Mouse (Mus musculus) c-Kit-positive CD71-positive TER-119-negative erythroid progenitor cells, embryonic 14.5 days (primary cell): ENCODE data around the gene Aknad1.

Source experiments
- DNase-seq: peaks from one replicate; pipeline ENCODE4 v3.0.0-alpha.2; 2013; ENCODE audit warnings: low read depth

Gene Aknad1

DNA sequence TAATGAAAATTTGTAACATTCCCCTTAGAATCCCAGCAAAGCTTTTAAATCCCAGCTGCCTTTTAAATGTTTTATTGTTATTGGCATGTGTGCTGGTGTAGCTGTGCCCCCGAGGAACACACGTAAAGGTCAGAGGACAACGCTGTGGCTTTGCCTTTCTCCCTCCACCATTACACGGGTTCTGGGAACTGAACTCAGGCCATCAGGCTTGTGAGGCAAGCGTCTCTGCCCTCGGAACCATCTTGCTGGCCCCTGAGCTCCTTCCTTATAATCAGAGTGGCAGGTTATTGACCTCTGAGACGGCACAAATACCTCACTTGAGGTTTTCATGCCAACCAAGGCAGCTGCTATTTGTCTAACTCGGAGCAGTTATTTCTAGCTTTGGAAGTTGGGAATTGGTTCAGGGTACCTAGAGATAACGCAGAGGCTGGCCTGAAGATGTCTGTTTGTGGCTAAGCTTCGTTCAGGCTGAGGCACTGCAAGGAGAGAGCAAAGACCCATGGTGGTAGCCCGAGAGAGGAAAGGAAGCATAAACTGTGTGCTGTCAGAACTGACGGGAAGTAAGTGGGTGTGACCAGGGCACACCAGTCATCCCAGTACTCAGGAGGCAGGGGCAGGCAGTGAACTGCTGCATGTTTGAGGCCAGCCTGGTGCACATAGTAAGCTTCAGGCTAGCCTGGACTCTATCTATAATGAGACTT, 48.4 kb downstream of the Aknad1 start:
- no peak for DNase-seq

DNA sequence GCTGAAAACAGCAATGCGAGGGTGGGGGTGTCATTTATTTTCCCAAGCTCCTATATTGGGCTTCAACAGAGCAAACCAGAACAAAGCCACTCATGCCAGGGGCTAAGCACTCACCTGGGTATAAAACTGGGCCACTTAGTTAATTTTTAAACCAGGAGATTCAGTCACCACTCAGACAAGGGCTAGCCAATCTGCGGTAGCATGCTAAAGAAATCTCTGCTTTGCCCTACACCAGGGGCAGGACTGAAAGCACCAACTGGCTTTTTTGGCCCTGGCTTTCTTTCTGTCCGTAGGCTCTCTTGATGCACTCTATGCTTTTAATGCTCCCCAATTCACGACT, 49.0 kb downstream of the Aknad1 start:
- no peak for DNase-seq

DNA sequence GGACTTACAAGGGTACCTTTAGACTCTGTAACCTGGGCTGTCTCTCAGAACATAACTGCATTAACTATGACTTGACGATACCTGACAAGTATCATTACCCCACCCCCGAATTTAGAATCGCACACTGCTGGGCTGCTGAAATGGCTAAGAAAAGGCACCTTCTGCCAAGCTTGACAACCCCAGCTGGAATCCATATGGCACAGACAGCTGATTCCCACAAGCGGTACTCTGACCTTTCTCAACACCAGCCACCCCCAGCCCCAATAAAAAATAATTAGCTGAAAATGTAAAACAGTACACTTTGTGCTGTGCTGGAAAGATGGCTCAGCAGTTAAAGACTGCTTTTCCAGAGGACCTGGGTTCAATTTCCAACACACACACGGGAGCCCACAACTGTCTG, 49.8 kb downstream of the Aknad1 start:
- DNase-seq: no peak

DNA sequence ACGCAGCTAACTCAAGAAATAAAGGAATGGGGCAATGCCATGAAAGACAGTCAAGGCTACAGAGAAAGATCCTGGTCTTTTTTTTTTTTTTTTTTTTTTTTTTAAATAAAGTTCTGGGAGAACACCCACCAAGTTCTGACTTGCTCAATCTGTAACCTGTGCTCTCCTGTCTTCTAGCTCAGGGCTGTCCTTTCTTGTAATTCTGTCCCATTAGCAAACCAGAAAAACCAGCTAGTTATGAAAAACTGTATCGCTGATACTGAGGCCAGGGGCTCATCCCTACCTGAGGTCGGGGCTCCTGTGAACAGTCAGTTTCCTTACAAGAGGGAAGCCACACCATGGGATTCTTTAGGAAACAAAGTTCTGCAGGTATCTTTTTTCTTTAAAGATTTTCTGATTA, 51.0 kb downstream of the Aknad1 start:
- DNase-seq: no peak

DNA sequence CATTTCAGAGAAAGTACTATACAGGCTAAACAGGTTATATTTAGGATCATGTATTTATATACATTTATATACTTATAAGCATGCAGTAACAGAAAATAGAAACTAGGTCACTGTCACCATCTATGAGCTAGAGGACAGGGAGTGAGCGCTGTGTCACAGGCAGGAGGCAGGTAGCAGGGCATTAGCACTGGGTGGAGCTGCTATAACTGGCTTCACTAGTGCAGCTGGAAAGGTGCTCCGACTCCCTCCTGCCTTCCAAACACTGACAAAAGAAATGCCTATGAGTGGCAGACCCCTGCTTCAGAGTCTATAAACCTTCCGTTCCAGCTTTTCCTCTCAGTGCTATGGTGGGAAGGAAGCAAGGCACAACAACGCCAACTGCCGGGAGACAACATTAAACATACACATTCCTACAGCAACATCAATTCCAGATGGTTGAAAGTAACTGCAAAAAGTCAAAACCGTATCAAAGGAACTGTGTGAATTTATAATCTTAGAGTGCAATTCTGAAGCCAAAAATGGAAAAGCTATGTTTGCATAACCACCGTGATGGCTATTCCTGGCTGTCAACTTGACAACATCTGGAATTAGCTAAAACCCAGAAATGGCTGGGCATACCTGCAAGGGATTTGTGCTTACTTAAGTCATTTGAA, 51.7 kb downstream of the Aknad1 start:
- DNase-seq: no peak

DNA sequence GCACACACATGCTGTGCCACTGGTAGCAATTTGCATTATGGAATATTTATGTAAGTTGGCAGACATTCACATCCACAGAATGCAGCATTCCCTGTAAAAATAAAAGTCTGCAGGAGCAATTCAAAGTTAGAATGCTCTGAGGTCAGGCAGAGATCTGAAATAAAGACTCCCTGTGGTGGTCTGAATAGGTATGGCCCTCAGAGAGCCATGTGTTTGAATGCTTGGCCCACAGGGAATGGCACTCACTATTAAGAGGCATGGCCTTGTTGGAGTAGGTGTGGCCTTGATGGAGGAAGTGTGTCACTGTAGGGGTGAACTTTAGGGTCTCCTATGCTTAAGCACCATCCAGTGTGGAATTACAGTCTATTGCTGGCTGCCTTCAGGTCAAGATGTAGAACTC, 53.0 kb downstream of the Aknad1 start:
- DNase-seq: no peak

DNA sequence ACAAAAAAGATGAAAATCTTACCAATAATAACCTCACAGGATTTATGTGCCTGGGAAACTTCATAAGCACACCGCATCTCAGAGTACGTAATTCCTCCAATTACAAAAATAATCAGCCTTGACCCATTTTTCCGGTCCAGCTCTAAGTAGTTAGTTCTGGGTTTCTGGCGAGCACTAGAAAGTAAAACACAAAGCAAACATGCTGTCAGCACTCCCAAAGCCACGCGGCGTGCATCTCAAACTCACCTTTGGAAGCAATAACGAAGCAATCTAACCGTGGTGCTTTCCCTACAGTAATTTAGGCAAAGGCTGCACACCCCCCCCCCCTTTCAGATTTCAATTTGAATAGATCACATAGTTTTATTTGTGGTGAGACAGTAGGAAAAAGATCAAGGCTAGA, 55.3 kb downstream of the Aknad1 start:
- no peak for DNase-seq

DNA sequence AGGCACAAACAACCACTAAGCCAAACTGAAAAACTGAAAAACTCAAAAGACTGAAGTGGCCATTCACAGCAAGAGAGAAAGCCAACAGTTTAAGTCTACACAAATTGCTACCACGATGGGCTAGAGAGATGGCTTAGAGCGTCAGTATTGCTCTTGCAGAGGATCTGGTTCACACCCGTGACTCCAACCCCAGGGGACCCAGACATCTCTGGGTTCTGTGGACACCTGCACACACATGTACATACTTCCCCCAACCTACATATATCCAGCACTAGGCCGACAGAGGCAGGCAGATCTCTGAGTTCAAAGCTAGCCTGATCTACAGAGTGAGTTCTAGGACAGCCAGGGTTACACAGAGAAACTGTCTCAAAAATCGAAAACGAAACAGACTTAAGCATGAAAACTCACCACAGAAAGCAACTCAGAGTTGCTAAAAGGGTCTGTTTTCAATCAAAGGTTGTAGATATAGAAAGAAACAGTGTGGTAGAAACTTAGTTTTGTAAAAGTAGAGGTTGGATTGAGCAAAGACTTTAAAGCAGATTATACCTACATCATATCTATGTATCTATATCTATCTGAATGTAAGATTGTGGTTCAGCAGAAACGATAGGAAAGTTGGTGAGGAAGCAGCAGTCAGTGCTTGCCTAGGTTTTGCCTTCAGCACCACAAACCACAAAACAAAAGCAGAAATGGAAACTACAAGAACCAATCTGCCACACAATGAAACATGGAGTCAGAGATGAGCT, 56.3 kb downstream of the Aknad1 start:
- DNase-seq: no peak

DNA sequence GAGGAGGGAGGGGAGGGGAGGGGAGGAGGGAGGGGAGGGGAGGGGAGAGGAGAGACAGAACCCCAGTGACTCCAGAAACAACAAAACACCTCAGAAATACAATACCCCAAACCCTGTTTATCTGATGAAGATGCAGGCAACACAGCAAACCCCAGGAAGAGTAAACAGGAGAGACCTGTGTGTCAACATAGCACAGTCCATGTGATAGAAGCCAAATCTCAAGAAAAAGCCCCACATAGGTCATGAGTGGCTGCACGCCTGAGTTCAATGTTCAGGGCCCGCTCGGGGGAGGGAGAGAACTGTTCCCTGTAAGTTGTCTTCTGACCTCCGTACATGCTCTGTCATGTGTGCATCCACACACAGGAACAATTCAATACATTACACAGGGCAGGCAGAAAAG, 56.9 kb downstream of the Aknad1 start:
- no peak for DNase-seq

DNA sequence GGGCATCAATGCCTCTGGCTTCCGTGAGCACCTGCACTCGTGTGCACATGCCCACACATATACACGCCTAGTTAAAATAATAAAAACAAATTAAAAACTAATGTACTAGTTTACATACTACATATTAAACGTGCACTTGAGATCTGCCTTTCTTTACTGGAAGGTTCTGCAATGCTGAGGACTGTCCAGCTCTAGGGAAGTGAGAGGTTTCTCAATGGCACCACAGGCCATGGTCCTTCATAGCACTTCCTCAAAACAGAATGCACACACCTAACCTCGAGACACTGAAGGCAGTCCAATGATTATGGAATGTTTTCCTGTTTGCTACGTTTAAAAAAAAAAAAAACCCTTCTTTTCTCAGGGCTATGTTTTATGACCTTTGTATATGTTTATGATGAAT, 58.3 kb downstream of the Aknad1 start:
- DNase-seq: no peak

DNA sequence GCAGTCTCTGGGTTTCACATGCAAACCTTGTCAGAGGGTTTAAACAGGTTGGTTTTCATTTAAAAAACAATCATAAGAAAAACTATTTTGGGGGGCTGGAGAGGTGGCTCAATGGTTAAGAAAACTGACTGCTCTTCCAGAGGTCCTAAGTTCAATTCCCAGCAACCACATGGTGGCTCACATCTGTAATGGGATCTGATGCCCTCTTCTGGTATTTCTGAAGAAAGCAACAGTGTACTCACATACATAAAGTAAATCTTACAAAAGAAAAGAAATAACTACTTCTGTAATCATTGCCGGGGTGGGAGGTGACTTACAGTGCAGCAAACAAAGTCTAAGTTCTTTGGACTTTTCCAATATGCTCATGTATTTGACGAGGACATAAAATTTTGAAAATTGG, 58.9 kb downstream of the Aknad1 start:
- no peak for DNase-seq

DNA sequence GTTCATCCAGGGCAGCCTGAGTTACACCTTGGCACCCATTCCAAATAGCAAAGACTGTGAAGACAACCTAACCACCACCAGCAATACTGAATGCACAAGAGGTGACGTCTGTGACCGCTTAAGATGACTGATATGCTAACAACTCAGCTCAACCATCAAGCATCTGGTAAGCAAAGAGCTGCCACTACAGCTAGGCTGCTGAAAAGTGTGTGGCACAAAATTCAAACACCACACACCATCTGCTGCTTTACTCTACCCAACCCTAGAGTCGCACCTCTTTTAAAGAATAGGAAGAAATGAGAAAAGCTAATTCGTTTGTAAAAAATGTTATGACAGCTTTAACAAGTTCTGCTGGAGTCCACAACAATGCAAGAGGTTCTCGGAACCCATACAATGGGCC, 66.2 kb downstream of the Aknad1 start:
- no peak for DNase-seq

DNA sequence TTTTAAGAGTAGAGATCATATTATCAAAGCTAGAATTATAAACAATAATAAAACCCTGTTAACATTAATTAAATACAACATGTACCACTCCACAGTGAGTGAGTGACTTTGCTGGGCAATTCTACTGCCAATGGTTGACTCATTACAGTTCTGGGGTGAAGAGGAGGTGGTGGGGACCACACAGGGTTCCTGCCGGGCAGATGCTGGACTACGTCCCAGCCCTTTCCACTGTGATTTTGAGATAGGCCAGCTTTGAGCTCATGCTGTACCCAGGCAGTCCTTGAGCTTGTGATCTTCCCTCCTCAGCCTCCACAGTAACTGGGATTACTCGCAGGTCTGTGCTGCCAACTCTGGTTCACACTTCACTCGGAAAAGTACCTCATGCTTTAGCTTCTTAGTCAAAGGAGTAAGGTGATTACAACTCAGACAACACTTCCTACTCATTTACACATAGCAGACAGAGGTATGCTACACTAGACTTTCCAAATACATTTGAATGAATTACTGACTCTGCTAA, 71.3 kb downstream of the Aknad1 start:
- DNase-seq: no peak

DNA sequence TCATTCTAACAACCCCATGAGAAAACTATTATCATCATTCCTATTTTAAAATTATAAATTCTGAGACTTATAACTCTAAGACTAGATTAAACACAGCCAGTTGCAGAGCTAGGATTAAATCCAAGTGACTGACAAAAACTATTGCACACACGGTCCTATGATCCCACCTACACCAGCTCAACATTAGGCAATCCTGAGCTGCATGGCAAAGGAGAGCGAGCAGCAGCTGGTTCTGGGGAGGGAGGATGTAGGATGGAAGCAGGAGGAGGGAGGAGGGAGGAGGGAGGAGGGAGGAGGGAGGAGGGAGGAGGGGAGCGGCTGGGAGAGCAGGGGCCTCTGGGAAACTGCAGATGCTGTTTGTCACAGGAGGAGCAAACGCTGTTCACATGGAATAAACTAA, 76.2 kb downstream of the Aknad1 start:
- no peak for DNase-seq

DNA sequence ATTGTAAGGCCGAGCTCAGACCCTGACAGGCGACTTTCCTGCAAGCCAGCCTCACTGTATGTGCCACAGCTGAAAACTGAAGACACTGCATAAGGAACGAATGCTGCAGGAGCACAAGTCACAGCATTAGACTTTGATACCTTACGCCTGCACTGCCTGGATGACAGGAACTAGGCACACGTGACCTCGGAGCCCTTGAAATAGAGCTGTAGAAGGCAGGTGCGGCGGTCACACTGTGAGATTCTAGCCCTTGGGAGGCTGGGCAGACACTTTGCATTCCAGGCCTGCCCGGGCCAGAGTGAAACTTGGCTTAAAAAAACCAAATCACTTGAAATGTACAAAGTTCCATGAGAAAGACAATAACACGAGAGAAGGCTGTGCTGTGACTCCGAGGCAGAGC, 91.0 kb downstream of the Aknad1 start:
- no peak for DNase-seq

DNA sequence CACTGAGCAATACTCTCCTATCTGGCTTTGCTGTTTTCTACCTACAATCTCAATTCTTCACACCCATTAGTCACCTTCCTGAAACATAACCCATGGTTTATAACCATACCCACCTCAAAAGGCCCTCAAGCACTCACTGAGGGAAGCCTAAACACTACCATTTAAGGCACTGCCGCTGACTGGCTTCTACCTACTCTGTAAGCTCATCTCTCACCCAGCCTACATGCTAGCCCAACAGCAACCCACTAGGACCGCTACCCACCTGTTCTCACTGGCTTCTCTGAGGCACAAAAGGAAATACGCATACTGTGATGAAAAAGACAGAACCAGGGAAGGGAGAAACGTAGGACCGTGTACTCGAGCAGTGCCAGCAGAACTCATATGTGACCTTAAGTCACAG, 92.3 kb downstream of the Aknad1 start:
- no peak for DNase-seq
